Mouse (Mus musculus): ENCODE results near the gene Sox5. TPM values are rescaled to one million over a fixed set of nuclear protein-coding genes. Genes with fewer than 3 reads are reported as not detected.

The Sox5 gene
- polyA plus RNA-seq, 1 experiment: 4.6 TPM

GRCm38 (mm10) chr6:144181083-144181866 lies 600.5 kb downstream of the Sox5 start:
- peak overlapping the region; percentile 29 for H3K27ac ChIP-seq (replicated peaks; ENCODE audit: low read depth, low read length)
- peak overlapping the region; percentile 66 for H3K4me3 ChIP-seq (ENCODE audit: insufficient read depth, low read depth, low read length)
- H3K4me1 ChIP-seq (ENCODE audit: control insufficient read depth, insufficient read depth, insufficient read length, low read length): no peaks in the 10 kb centered on the region

GRCm38 (mm10) chr6:144179111-144179510 lies 602.7 kb downstream of the Sox5 start:
- Histone ChIP-seq H3K27ac (replicated peaks; ENCODE audit: low read depth, low read length) (no peak overlapping the region), H3K4me3 (ENCODE audit: insufficient read depth, low read depth, low read length) (no peak overlapping the region), H3K4me1 (ENCODE audit: control insufficient read depth, insufficient read depth, insufficient read length, low read length) (no peaks in the 10 kb centered on the region)

- H3K4me3 ChIP-seq (ENCODE audit: insufficient read depth, low read depth, low read length): no peak overlapping the region
- H3K4me1 ChIP-seq (ENCODE audit: control insufficient read depth, insufficient read depth, insufficient read length, low read length): no peaks in the 10 kb centered on the region
- no peak overlapping the region for H3K27ac ChIP-seq (replicated peaks; ENCODE audit: low read depth, low read length)
Measured at GRCm38 (mm10) chr6:144176674-144177073, 605.1 kb downstream of the Sox5 start.

GRCm38 (mm10) chr6:144175590-144175989 lies 606.2 kb downstream of the Sox5 start:
- no peaks in the 10 kb centered on the region for H3K4me1 ChIP-seq (ENCODE audit: control insufficient read depth, insufficient read depth, insufficient read length, low read length)
- no peak overlapping the region for H3K4me3 ChIP-seq (ENCODE audit: insufficient read depth, low read depth, low read length)
- no peak overlapping the region for H3K27ac ChIP-seq (replicated peaks; ENCODE audit: low read depth, low read length)

- Histone ChIP-seq H3K4me1 (ENCODE audit: control insufficient read depth, insufficient read depth, insufficient read length, low read length) (no peaks in the 10 kb centered on the region), H3K4me3 (ENCODE audit: insufficient read depth, low read depth, low read length) (no peak overlapping the region), H3K27ac (replicated peaks; ENCODE audit: low read depth, low read length) (no peak overlapping the region)
Measured at GRCm38 (mm10) chr6:144170541-144170940, 611.2 kb downstream of the Sox5 start.

DNA sequence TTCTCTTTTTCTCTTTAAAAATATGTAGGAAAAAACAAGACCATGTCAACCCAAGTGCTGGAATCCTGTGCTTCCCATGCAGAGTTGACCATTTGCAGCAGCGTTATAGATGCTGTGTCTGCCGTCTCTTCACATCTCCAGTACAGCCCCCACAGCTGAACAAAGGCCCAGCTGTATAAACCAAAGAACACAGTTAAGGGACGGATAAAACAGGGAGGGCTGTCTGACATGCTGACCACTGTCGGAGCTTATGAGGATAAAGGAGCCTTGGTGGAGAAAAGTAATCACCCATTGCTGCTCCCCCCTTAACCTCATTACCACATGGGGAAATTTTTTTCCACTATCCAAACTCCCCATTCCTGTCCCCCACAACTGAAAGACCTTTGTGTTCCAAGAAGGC lies 612.0 kb downstream of the Sox5 start:
- Histone ChIP-seq H3K4me3 (ENCODE audit: insufficient read depth, low read depth, low read length) (no peak overlapping the region), H3K4me1 (ENCODE audit: control insufficient read depth, insufficient read depth, insufficient read length, low read length) (no peaks in the 10 kb centered on the region), H3K27ac (replicated peaks; ENCODE audit: low read depth, low read length) (no peak overlapping the region)

DNA sequence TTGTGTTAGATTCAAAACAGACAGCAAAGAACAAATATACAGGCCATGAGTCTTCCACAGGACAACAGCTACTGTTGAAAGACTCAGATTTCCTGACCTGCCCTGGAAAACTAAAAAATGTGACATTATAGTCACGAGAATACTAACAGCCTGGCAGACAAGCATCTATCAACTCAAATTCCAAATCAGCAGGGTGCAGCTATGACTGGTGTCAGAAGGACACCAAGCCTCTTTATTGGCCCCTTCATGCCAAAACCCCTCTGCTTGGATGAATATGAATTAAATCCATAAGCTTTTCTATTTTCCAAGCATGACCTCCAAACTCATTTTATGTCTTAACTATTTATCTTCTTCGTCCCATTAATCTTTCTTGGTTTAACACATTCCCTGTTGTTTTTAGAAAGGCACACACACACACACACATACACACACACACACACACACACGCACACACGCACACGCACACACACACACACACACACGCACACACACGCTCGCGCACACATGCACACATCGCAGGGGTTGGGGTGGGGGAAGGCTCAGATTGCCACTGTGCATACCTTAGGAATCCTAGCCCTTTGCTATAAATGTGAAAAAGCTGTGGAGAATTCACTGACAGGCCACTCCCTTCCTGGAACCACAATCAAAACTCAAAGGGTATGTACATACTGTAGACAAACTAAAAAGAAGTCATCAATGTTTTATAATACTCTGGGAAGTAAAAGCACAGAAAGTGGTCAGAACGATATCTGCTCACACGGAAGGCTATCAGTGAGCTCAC lies 612.9 kb downstream of the Sox5 start:
- no peaks in the 10 kb centered on the region for H3K4me1 ChIP-seq (ENCODE audit: control insufficient read depth, insufficient read depth, insufficient read length, low read length)
- H3K4me3 ChIP-seq (ENCODE audit: insufficient read depth, low read depth, low read length): no peak overlapping the region
- H3K27ac ChIP-seq (replicated peaks; ENCODE audit: low read depth, low read length): no peak overlapping the region

- H3K4me1 ChIP-seq (ENCODE audit: control insufficient read depth, insufficient read depth, insufficient read length, low read length): no peaks in the 10 kb centered on the region
- H3K27ac ChIP-seq (replicated peaks; ENCODE audit: low read depth, low read length): no peak overlapping the region
- H3K4me3 ChIP-seq (ENCODE audit: insufficient read depth, low read depth, low read length): no peak overlapping the region
Measured at GRCm38 (mm10) chr6:144167058-144167457, 614.7 kb downstream of the Sox5 start.

- Histone ChIP-seq H3K27ac (replicated peaks; ENCODE audit: low read depth, low read length) (no peak overlapping the region), H3K4me3 (ENCODE audit: insufficient read depth, low read depth, low read length) (no peak overlapping the region), H3K4me1 (ENCODE audit: control insufficient read depth, insufficient read depth, insufficient read length, low read length) (no peaks in the 10 kb centered on the region)
Measured at GRCm38 (mm10) chr6:144166651-144167050, 615.1 kb downstream of the Sox5 start.

DNA sequence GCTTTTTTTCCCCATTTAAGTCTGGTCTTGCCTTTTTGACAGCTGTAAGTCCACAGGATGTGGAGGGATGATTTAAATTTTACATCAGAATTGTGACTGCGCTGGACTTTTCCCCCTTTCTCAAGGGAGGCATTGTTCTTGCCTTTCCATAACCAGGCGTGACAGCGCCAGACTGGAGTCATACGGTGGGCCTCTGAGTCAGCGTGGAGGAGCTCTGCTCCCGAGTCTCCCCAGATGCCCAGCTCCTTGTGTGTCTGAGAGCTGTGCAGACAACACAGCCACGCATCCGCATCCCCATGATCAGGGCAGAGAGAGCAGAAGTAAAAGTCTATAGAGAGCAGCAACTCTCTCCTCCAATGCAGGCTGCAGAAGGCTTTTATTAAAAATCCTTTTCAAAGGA lies 615.7 kb downstream of the Sox5 start:
- Histone ChIP-seq H3K4me3 (ENCODE audit: insufficient read depth, low read depth, low read length) (no peak overlapping the region), H3K4me1 (ENCODE audit: control insufficient read depth, insufficient read depth, insufficient read length, low read length) (no peaks in the 10 kb centered on the region), H3K27ac (replicated peaks; ENCODE audit: low read depth, low read length) (no peak overlapping the region)

DNA sequence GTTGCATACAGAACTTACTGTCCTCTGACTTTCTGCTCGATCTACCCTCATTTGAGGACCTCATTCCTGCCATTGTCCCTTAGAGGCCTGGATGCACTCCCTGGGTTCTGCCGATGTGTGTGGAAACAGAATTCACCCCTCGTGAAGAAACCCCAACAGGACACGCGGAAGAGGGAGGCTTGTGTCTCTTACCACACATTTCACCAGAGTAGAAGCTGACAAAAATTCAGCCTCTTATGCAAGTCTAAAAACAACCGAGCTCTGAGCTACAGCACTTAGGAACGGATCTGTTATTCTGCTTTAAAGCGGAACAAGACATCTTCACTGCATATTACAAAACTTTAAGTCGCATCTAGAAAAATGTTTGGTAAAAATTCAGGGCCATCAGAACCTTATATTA lies 618.3 kb downstream of the Sox5 start:
- no peak overlapping the region for H3K27ac ChIP-seq (replicated peaks; ENCODE audit: low read depth, low read length)
- H3K4me1 ChIP-seq (ENCODE audit: control insufficient read depth, insufficient read depth, insufficient read length, low read length): no peaks in the 10 kb centered on the region
- no peak overlapping the region for H3K4me3 ChIP-seq (ENCODE audit: insufficient read depth, low read depth, low read length)

DNA sequence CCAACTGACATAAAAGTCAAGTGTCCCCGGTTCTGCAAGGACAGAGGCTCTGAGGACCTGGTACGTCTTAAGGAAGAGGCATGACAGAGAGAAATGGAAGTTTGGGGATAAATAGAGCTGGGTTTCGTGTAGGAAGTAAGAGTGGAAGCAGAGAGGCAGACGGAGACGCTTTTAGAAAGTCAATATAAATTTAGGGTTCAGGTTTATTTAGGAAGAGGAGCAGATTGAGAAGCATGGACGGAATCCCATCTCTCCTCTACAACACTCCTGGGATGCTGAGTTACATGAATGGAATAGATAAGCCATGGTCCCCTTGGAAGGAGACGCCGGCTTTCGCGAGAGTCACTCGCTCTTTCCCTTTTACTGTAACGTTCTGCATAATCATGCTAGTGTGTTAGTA lies 623.1 kb downstream of the Sox5 start:
- no peak overlapping the region for H3K4me3 ChIP-seq (ENCODE audit: insufficient read depth, low read depth, low read length)
- H3K27ac ChIP-seq (replicated peaks; ENCODE audit: low read depth, low read length): no peak overlapping the region
- no peaks in the 10 kb centered on the region for H3K4me1 ChIP-seq (ENCODE audit: control insufficient read depth, insufficient read depth, insufficient read length, low read length)

GRCm38 (mm10) chr6:144154892-144155424 lies 626.8 kb downstream of the Sox5 start:
- no peaks in the 10 kb centered on the region for H3K4me1 ChIP-seq (ENCODE audit: control insufficient read depth, insufficient read depth, insufficient read length, low read length)
- no peak overlapping the region for H3K4me3 ChIP-seq (ENCODE audit: insufficient read depth, low read depth, low read length)
- H3K27ac ChIP-seq (replicated peaks; ENCODE audit: low read depth, low read length): no peak overlapping the region

- H3K4me1 ChIP-seq (ENCODE audit: control insufficient read depth, insufficient read depth, insufficient read length, low read length): no peaks in the 10 kb centered on the region
- no peak overlapping the region for H3K27ac ChIP-seq (replicated peaks; ENCODE audit: low read depth, low read length)
- H3K4me3 ChIP-seq (ENCODE audit: insufficient read depth, low read depth, low read length): no peak overlapping the region
Measured at GRCm38 (mm10) chr6:144151957-144152356, 629.8 kb downstream of the Sox5 start.

GRCm38 (mm10) chr6:144151075-144151474 lies 630.7 kb downstream of the Sox5 start:
- no peak overlapping the region for H3K4me3 ChIP-seq (ENCODE audit: insufficient read depth, low read depth, low read length)
- H3K27ac ChIP-seq (replicated peaks; ENCODE audit: low read depth, low read length): no peak overlapping the region
- no peaks in the 10 kb centered on the region for H3K4me1 ChIP-seq (ENCODE audit: control insufficient read depth, insufficient read depth, insufficient read length, low read length)
